Mouse (Mus musculus) midbrain, embryonic 16.5 days (tissue): Measurements from ENCODE around the gene Pkp3. TPM values are rescaled to one million over a fixed set of nuclear protein-coding genes. Genes with fewer than 3 reads are reported as not detected.

Source experiments
- ATAC-seq: fragments of 200-750 bp; cut with Nextera tagmentation; 2 replicates; pipeline ENCODE4 v1.8.0; 2017; ENCODE audit warnings: moderate TSS enrichment
- H3K27ac ChIP-seq: fragments of 300-500 bp; sonication (generic); 2 replicates; pipeline ENCODE4 v1.5.1; 2014; ENCODE audit warnings: mild to moderate bottlenecking, low read length, mixed read lengths
- H3K27me3 ChIP-seq: fragments of 300-500 bp; sonication (generic); 2 replicates; pipeline ENCODE4 v1.6.1; 2014; ENCODE audit warnings: low read depth, low read length, mixed read lengths; ENCODE audit not compliant: control insufficient read depth, insufficient read depth
- H3K36me3 ChIP-seq: fragments of 300-500 bp; sonication (generic); 2 replicates; pipeline ENCODE4 v1.6.1; 2014; ENCODE audit warnings: mild to moderate bottlenecking, low read length, moderate library complexity, mixed read lengths; ENCODE audit not compliant: control insufficient read depth, insufficient read depth
- H3K4me1 ChIP-seq: fragments of 300-500 bp; sonication (generic); 2 replicates; pipeline ENCODE4 v1.6.1; 2014; ENCODE audit warnings: mild to moderate bottlenecking, low read length, mixed read lengths; ENCODE audit not compliant: control insufficient read depth, insufficient read depth
- H3K4me2 ChIP-seq: fragments of 300-500 bp; sonication (generic); 2 replicates; pipeline ENCODE4 v1.6.1; 2014; ENCODE audit warnings: mild to moderate bottlenecking, low read length, mixed read lengths
- H3K4me3 ChIP-seq: fragments of 300-500 bp; sonication (generic); 2 replicates; pipeline ENCODE4 v1.5.1; 2014; ENCODE audit warnings: low read depth, mild to moderate bottlenecking, low read length, moderate library complexity, mixed read lengths
- H3K9ac ChIP-seq: fragments of 300-500 bp; sonication (generic); 2 replicates; pipeline ENCODE4 v1.6.1; 2014; ENCODE audit warnings: low read depth, low read length, mixed read lengths
- H3K9me3 ChIP-seq: fragments of 300-500 bp; sonication (generic); replicated peaks from 2 replicates; pipeline ENCODE4 v1.6.1; 2014; ENCODE audit warnings: mild to moderate bottlenecking, low read length, mixed read lengths; ENCODE audit not compliant: control insufficient read depth, poor library complexity, severe bottlenecking
- WGBS: fragments of 180-500 bp; shearing (Covaris S2); extraction: QIAGEN DNeasy Blood & Tissue Kit; methylation state at CpG from one replicate; pipeline ENCODE4 v1.1.7; 2014; 5-methylcytosine and 5-hydroxymethylcytosine counted together
- polyA plus RNA-seq: library from polyadenylated mRNA; unstranded; fragments of >200 nt; fragmentation: Nextera tagmentation; extraction: Ambion mirVana; gene quantifications from 2 replicates; pipeline ENCODE4 v1.2.1, GENCODE M21; 2015

Gene Pkp3
- polyA plus RNA-seq, 1 experiment from 2014 or later = 0.06 TPM

DNA sequence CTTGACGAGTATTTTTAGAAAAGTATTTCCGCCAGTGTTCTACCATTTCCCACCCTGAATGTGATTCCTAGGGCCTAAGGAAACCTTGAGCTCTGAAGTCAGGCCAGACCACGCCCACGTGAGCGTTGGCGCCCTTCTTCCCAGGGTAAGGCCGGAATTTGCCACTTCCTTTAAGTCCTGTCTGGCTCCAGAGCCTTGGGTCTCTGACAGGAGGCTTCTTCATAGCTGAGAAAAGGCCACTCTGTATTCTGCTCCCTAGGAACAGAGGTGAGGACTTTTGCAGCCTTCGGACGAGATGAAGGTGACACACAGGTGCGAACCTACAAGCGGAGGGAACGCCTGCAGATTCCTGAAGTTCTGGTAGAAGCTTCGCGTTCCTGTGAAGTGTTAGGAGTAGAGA is 44.2 kb downstream of the Pkp3 start, which contains the start of gene Ptdss2:
Ptdss2 (plus strand) TSS at position 138 of the 400 bp plus-strand sequence.
- Histone ChIP-seq H3K27ac (peak within 1 kb of the TSS; percentile 80), H3K4me3 (peak within 1 kb of the TSS; percentile 63), H3K4me2 (peak within 1 kb of the TSS; percentile 59), H3K9ac (peak within 1 kb of the TSS; percentile 73), H3K9me3 (no peaks in the 10 kb centered on the region), H3K4me1 (no peaks in the 10 kb centered on the region), H3K36me3 (no peaks in the 10 kb centered on the region), H3K27me3 (no peaks in the 10 kb centered on the region)
- 52% methylated on average over 14 of the region's 14 CpGs for WGBS
- no peak for ATAC-seq

DNA sequence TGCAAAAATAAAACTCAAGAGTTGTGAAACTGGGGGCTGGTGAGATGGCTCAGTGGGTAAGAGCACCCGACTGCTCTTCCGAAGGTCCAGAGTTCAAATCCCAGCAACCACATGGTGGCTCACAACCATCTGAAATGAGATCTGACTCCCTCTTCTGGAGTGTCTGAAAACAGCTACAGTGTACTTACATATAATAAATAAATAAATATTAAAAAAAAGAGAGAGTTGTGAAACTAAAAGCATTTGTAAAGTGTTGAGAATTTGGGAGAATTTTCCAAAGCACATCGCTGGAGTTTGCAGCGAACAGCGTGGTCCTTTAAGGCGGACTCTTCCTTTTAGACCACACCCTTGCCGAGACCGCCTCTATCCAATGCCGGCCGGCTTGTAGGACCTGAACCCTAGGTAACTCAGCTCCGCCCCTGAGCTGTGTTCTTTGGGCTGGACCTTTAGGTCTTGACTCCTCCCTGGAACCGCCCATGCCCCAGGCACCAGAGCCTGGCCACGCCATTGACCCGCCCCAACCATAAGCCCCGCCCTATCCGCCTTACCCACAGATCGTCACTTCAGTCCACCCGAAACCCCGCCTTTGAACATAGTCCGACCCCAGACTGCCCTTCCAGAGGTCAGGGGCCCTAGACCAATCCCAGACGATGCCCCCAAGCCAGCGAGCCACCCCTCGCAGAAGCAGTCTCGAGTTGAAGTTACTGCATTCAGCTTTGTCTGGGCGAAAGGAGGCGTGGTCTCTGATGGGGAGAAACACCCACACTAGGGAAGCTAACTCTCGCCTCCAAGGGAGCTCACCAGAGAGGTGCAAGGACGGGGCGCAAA is 44.9 kb downstream of the Pkp3 start:
- H3K4me2 ChIP-seq = peak overlapping the region; percentile 59
- H3K27me3 ChIP-seq = no peaks in the 10 kb centered on the region
- H3K9me3 ChIP-seq = no peaks in the 10 kb centered on the region
- WGBS = 2% methylated on average over 29 of the region's 29 CpGs
- H3K4me3 ChIP-seq = peak overlapping the region; percentile 63
- H3K4me1 ChIP-seq = no peaks in the 10 kb centered on the region
- H3K27ac ChIP-seq = peak overlapping the region; percentile 80
- peak; percentile 95 for ATAC-seq
- peak overlapping the region; percentile 73 for H3K9ac ChIP-seq
- H3K36me3 ChIP-seq = no peaks in the 10 kb centered on the region

DNA sequence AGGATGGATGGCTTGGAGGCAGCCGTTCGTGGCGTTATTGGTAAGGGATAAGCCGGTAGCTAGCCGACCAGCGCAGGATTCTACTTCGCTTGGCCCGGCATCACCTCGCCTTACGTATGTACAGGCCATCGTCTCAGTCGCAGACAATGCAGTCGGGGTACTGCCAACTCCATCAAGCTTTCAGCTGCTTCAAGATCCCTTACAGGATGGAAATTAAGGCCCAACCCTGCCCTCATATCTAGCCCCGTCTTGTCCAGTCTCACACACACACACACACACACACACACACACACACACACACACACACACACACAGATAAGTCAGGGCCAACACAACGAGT is 45.5 kb downstream of the Pkp3 start:
- no peaks in the 10 kb centered on the region for H3K36me3 ChIP-seq
- peak overlapping the region; percentile 80 for H3K27ac ChIP-seq
- no peak for ATAC-seq
- H3K4me1 ChIP-seq = no peaks in the 10 kb centered on the region
- peak overlapping the region; percentile 63 for H3K4me3 ChIP-seq
- H3K4me2 ChIP-seq = peak overlapping the region; percentile 59
- H3K9ac ChIP-seq = peak overlapping the region; percentile 73
- no peaks in the 10 kb centered on the region for H3K27me3 ChIP-seq
- no peaks in the 10 kb centered on the region for H3K9me3 ChIP-seq
- WGBS = 2% methylated on average over 15 of the region's 15 CpGs

DNA sequence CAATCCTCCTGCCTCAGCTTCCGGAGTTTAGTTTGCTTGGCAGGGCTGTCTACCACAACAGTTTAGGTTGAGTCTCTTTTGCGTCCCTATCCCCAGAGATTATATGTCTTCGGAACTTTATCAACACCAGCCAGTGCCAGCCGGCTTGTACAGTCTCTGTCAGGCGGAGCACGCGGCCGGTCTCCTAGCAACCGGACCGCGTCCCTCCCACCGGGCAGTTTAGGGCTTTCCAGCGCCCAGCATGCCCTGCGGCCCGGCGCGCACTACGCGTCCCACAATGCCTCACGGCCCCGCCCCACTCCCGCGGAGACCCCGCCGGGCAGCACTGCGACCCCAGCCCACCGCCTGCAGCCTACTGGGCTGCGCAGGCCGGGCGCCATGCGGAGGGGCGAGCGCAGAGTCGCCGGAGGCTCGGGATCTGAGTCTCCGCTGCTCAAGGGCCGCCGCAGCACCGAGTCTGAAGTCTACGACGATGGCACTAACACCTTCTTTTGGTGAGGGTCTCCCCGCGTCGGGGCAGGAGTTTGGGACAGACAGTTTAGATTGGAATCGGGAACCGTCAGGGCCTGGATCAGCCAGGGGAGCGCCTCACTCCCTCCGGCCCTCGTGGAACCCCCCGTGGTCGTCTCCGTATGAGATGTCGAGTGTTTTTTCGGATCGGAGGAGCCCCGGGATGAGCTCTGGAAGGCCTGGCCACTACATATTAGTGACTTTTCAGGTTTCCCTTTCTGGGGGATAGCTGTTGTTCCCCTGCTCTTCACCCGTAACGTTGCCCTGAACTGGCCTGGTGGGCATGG is 53.2 kb downstream of the Pkp3 start:
- peak overlapping the region; percentile 63 for H3K27ac ChIP-seq
- H3K27me3 ChIP-seq = no peaks in the 10 kb centered on the region
- no peaks in the 10 kb centered on the region for H3K9me3 ChIP-seq
- H3K4me3 ChIP-seq = peak overlapping the region; percentile 84
- ATAC-seq = peak; percentile 99
- under 1% methylated on average over 59 of the region's 59 CpGs for WGBS
- peaks cover 10% of the 10 kb centered on the region for H3K4me1 ChIP-seq
- H3K36me3 ChIP-seq = peaks cover 10% of the 10 kb centered on the region; the same call in 1 of the 2 replicates
- H3K4me2 ChIP-seq = peak overlapping the region; percentile 92
- H3K9ac ChIP-seq = peak overlapping the region; percentile 95

DNA sequence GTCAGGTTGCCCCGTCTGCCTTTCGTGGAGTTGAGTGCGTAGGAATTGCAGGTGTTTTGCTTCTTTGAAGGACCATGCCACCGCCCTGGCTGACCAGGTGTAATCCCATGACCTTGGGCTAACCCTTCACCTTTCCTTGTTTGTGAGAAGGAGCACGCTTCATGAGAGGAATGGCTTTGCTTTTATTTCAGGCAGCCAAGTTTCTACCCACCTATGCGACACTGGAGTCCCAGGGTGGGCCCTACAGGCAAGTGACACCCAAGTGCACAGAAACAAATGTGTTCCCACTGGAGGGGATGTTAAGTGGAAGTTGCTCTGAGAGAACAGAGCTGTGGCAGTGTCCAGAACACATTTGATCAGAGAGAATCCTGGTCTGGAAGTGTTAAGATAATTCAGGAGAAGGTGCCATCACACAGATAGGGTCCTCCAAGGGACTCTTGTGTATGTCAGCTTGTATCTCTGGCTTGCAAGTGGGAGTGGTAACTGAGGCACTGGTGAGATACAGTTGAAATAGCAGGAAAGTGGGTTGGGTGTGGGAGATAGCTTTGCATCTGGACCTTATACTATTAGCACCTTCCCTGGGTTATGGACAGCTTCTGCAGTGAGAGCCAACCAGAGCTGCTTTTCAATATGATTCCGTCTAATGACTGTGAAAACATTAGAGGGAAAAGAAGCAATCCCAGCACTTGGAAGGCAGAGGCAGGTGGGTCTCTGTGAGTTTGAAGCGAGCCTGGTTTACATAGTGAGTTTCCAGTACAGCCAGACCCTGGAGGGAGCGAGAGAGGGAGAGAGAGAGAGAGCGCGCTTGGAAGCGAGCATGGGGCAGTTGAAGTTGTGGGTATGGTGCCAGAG is 54.1 kb downstream of the Pkp3 start:
- H3K27me3 ChIP-seq = no peaks in the 10 kb centered on the region
- ATAC-seq = no peak
- 62% methylated on average over 12 of the region's 12 CpGs for WGBS
- peak overlapping the region; percentile 92 for H3K4me2 ChIP-seq
- H3K27ac ChIP-seq = no peak overlapping the region
- H3K4me1 ChIP-seq = peaks cover 10% of the 10 kb centered on the region
- H3K9ac ChIP-seq = peak overlapping the region; percentile 95
- H3K9me3 ChIP-seq = no peaks in the 10 kb centered on the region
- H3K4me3 ChIP-seq = peak overlapping the region; percentile 84
- H3K36me3 ChIP-seq = peaks cover 16% of the 10 kb centered on the region; the same call in 1 of the 2 replicates

Other genes starting within 250 kb of the Pkp3 start
- gene Urah, start 243.2 kb upstream of the Pkp3 start, polyA plus RNA-seq = not detected in 2 replicates
- not detected in 2 replicates for gene Scgb1c1, start 232.7 kb upstream of the Pkp3 start, polyA plus RNA-seq
- gene Odf3, start 230.4 kb upstream of the Pkp3 start, polyA plus RNA-seq = not detected in 2 replicates
- gene Gm45785, start 221.9 kb upstream of the Pkp3 start, polyA plus RNA-seq = 0.39 TPM in 1 of 2 replicates, not detected in the other
- gene Ric8a, start 221.3 kb upstream of the Pkp3 start, polyA plus RNA-seq = 107 TPM in 2 replicates
- 33.3 and 40.0 TPM in 2 replicates for gene Bet1l, start 220.6 kb upstream of the Pkp3 start, polyA plus RNA-seq
- gene Psmd13, start 196.2 kb upstream of the Pkp3 start, polyA plus RNA-seq = 260 and 268 TPM in 2 replicates
- 49.1 and 58.2 TPM in 2 replicates for gene Sirt3, start 195.9 kb upstream of the Pkp3 start, polyA plus RNA-seq
- gene Cox8b, start 177.8 kb upstream of the Pkp3 start, polyA plus RNA-seq = not detected in 2 replicates
- gene Nlrp6, start 157.3 kb upstream of the Pkp3 start, polyA plus RNA-seq = 0.58 and 0.81 TPM in 2 replicates
- gene Pgghg, start 136.8 kb upstream of the Pkp3 start, polyA plus RNA-seq = 5.4 and 6.3 TPM in 2 replicates
- gene Ifitm5, start 127.9 kb upstream of the Pkp3 start, polyA plus RNA-seq = 0.29 and 1.3 TPM in 2 replicates
- not detected in 2 replicates for gene Gm45717, start 122.3 kb upstream of the Pkp3 start, polyA plus RNA-seq
- gene Ifitm2, start 122.2 kb upstream of the Pkp3 start, polyA plus RNA-seq = 118 and 129 TPM in 2 replicates
- gene Ifitm1, start 111.0 kb upstream of the Pkp3 start, polyA plus RNA-seq = 9.0 and 11.1 TPM in 2 replicates
- gene Ifitm3, start 67.4 kb upstream of the Pkp3 start, polyA plus RNA-seq = 28.2 and 37.3 TPM in 2 replicates
- gene Ifitm6, start 60.3 kb upstream of the Pkp3 start, polyA plus RNA-seq = 0.69 and 0.91 TPM in 2 replicates
- not detected in 2 replicates for gene Gm17387, start 49.1 kb upstream of the Pkp3 start, polyA plus RNA-seq
- 59.5 and 65.7 TPM in 2 replicates for gene B4galnt4, start 17.1 kb upstream of the Pkp3 start, polyA plus RNA-seq
- 1.7 and 2.0 TPM in 2 replicates for gene Sigirr, start 22.4 kb downstream of the Pkp3 start, polyA plus RNA-seq
- gene Ano9, start 39.6 kb downstream of the Pkp3 start, polyA plus RNA-seq = 0.28 and 0.42 TPM in 2 replicates
- 81.6 and 82.6 TPM in 2 replicates for gene Ptdss2, start 44.2 kb downstream of the Pkp3 start, polyA plus RNA-seq
- gene Rnh1, start 94.6 kb downstream of the Pkp3 start, polyA plus RNA-seq = 35.3 and 37.8 TPM in 2 replicates
- gene Hras, start 115.8 kb downstream of the Pkp3 start, polyA plus RNA-seq = 139 and 144 TPM in 2 replicates
- 11.5 and 12.7 TPM in 2 replicates for gene Lrrc56, start 115.9 kb downstream of the Pkp3 start, polyA plus RNA-seq
- gene Lmntd2, start 135.9 kb downstream of the Pkp3 start, polyA plus RNA-seq = 0.23 and 0.81 TPM in 2 replicates
- 19.8 and 21.2 TPM in 2 replicates for gene Rassf7, start 137.6 kb downstream of the Pkp3 start, polyA plus RNA-seq
- 68.0 and 72.3 TPM in 2 replicates for gene Phrf1, start 150.6 kb downstream of the Pkp3 start, polyA plus RNA-seq
- gene Irf7, start 188.3 kb downstream of the Pkp3 start, polyA plus RNA-seq = 1.4 and 1.5 TPM in 2 replicates
- not detected in 2 replicates for gene Cdhr5, start 198.6 kb downstream of the Pkp3 start, polyA plus RNA-seq
- gene Sct, start 200.9 kb downstream of the Pkp3 start, polyA plus RNA-seq = 2.4 and 2.8 TPM in 2 replicates
- 0.58 and 1.2 TPM in 2 replicates for gene Drd4, start 213.8 kb downstream of the Pkp3 start, polyA plus RNA-seq
- 211 and 237 TPM in 2 replicates for gene Deaf1, start 249.5 kb downstream of the Pkp3 start, polyA plus RNA-seq
- gene Tmem80, start 249.5 kb downstream of the Pkp3 start, polyA plus RNA-seq = 53.1 and 54.7 TPM in 2 replicates